Mouse (Mus musculus): Measurements from ENCODE around the gene Rnf144a. TPM values are rescaled to one million over a fixed set of nuclear protein-coding genes. Genes with fewer than 3 reads are reported as not detected.

The Rnf144a gene
- polyA plus RNA-seq (2012; rRNA removed; ENCODE audit: low replicate concordance): 1.4 and 1.8 TPM in 2 replicates

GRCm38 (mm10) chr12:26415104-26415771 is at the start of gene Rnf144a:
Rnf144a (minus strand) TSS chr12:26415254.

GRCm38 (mm10) chr12:26456028-26456698 is 41.1 kb upstream of the Rnf144a start, which contains the start of gene Rsad2:
Rsad2 (minus strand) TSS chr12:26456452.

Other genes with a start within 250 kb of the Rnf144a start
- 0.56 and 2.3 TPM in 2 replicates for gene Rsad2, start 41.2 kb upstream of the Rnf144a start, polyA plus RNA-seq (2012; rRNA removed; ENCODE audit: low replicate concordance)
- 4.7 and 20.4 TPM in 2 replicates for gene Cmpk2, start 54.0 kb upstream of the Rnf144a start, polyA plus RNA-seq (2012; rRNA removed; ENCODE audit: low replicate concordance)

Data from duodenum, adult 2 months (tissue).